Mouse (Mus musculus) lung, postnatal 10 days (tissue): ENCODE measurements at regions not wholly inside any gene's neighbourhood (a gene's known extent, or its start where the extent isn't known, plus 50 kb on each side); places are given as distances from the start of the nearest gene placed in this dataset.
A peak's percentile ranks its signal among the peaks of the same experiment; 100 is the strongest.

ENCODE experiments used
- DNase-seq: peaks from one replicate; pipeline ENCODE4 v3.0.0; 2021

- no peak for DNase-seq
Measured at GRCm38 (mm10) chr11:111735446-111735845, 669.5 kb downstream of the Kcnj2 start.

GRCm38 (mm10) chr11:111735961-111736360 is 670.0 kb downstream of the Kcnj2 start:
- DNase-seq = peak; percentile 12

GRCm38 (mm10) chr11:111743356-111743755 is 677.4 kb downstream of the Kcnj2 start:
- no peak for DNase-seq

DNA sequence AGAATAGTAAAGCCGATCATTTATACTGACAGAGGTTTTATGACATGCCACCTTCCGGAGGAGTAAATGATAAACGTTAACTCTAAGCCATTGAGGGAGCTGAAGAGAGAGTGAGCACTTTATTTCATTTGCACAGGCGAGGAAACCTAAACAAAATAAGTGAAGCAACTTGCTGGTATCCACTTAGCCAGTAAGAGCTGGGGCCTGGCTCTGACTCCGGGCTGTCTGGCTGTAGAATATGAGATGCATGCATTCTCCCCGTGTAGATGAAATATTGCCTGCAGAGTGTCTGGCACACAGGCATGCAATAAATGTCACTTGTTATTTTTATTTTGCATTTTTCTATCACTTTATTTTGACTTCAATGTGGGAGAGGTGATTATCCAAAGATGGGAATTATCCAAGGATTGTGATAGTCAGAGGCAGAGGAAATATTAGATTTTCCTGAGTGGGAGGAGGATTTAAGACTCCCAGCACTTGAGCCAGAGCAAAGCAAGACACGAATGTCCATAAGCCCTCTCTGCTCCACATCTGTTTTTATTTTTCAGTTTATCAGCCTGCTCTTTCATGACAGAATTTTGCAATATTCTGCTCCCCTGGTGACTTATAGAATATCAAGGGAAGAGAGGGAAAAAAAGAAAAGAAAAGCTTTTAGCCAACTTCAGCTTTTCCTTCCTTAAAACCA is 681.4 kb downstream of the Kcnj2 start:
- DNase-seq = no peak

DNA sequence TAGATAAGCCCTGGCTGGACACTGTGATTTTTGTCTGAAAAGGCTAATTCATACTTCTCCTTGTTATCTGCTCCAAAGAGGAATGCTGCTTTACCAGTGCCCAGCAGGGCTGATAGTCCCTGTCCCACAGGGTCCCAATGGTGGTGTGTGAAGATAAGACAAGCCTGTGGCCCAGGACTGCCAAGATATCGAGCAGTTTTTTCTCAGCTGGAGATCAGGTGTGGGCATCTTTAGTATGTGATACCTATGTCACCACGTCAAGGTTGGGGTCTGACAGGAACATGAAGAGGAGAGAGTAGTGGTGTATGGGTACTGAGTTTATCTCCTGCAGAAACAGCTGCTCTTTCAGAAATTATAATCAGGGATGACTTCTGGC is 682.0 kb downstream of the Kcnj2 start:
- no peak for DNase-seq

DNA sequence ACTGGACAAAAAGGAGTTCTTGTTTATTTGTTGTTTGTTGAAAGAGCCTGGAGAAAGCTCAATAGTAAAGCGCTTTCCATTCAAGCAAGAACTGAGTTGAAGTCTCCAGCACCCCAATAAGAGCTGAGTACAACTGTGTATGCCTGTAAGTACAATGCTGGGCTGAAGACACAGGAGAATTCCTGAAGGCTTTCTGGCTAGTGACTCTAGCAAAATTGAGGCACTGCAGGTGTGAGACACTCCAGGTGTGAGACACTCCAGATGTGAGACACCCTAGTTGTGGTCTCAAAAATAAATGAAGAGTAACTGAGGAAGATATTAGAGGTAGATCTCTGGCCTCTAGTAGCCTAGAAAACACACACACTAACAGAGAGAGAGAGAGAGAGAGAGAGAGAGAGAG is 682.5 kb downstream of the Kcnj2 start:
- DNase-seq = no peak

GRCm38 (mm10) chr11:111754735-111755134 is 688.8 kb downstream of the Kcnj2 start:
- DNase-seq = no peak

DNA sequence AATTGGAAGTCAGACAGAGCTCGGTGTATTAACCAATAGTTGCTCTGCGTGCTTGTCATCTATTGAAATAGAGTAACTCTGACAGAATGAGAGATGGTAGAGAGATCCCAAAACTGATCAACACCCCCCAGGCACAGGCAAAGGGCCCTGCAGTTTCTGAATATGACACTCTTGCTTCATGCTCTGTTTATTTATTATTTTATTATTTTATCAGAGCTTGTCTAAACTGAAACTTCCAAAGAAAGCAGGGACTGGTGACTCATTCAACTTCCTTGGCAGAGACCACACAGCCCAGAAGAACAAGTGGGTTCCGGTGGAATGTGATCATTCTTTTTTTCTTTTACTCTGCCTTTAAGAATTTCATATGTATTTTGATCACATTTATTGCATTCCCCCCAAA is 697.1 kb downstream of the Kcnj2 start:
- no peak for DNase-seq

- DNase-seq = no peak
Measured at GRCm38 (mm10) chr11:111766371-111767011, 700.5 kb downstream of the Kcnj2 start.

DNA sequence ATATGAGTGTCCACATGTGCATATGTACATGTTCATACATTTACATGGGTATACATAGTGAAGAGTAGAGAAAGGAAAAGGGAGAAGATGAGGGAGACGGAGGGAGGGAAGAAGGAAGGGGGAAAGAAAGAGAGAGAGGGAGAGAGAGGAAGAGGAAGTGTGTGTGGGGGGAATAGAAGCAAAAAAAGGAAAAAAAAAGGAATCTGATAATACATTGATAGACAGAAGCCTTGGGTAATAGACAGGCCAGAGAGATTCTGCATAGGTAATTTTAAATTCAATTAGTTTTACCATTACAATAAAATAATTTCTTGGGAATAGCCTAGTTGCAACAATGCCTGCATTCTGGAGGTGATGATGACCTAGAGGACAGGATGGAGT is 701.0 kb downstream of the Kcnj2 start:
- no peak for DNase-seq

DNA sequence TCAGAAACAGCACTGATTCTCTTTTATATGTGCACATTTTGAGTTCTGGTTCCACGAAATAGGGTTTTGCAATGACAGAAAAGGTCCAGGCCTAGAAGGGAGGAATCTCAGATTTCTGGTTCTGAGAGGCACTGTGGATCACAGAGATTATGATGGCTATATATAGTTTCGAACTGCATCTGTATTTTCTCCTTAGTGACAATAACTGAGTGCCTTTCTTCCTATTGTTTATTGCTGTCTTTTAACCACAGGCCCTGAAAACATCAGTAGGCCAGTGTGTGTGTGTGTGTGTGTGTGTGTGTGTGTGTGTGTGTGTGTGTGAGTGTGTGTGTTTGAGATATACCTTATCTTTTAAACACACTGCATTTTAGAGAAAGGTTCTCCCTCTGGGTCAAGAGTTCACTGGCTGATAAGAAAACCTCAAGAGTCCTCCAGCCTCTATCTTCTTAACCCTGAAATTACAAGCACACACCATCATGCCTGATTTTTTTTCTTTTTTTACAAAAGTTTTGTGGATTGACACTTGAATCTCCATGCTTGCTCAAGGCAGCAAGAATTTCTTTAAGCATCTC is 708.2 kb downstream of the Kcnj2 start:
- no peak for DNase-seq

DNA sequence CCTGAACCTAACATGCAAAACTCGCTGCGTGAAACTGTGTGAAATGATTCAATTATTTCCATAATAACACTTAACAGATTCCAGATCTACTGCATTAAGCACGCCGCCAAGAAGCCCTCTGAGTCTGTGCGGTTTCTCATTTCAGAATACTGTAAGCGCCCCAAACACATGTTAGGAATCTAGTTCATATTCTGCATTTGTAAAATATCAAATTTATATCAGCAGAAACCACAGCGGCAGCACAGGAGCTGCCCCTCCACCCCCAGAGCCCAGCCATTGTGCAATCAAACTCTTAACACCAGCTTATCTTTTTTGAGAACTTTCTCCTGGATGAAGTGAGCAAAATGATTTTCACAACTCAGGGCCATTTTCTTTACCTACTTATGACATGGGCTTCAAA is 715.4 kb downstream of the Kcnj2 start:
- peak; percentile 3 for DNase-seq

DNA sequence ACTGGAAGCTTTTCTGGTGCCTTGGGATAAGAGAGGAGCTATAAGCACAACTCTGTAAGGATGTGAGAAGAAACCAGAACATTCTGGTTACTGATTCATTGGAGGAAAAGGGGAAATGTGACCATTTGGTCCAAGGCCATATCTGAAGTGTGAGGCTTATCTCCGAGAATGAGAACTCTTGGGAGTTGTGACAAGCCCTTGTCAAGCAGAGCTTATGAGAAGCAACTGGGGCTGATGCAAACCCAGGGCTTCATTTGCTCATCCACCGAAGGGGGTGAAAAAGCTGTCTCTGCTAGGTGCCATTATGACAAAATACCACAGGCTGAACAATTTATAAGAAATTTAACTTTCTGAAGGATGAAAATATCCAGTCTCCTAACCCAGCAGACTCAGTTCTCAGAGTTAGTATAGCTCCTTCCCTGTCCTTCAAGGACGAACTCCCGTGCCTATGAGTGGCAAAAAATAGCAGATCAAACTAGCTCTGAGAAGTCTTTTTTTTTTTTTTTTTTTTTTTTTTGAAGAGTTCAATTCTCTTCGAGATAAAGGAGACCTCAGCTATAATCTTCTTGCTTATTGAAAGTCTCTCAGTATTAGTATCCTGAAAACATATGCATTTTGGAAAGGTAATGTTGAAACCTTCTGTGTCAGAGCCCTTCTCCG is 725.4 kb downstream of the Kcnj2 start:
- DNase-seq = no peak

DNA sequence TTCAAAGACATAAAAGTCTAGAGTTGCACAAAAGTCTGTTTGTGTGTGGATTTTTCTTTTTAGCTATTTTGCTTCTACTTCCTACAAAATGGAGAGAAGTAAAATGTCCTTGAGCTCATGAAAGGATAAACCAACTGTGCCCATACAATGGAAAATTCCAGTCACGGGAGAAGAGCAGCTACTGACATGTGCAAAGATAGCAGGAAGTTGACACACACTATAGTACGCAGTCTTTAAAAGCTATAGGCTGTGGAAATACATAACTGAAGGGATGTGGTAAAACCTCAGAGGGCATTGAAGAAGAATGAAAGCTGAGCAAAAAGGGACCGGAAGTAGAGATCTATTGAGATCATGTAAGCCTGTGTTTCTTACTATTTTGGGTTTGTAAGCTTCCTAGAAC is 735.1 kb downstream of the Kcnj2 start:
- no peak for DNase-seq

DNA sequence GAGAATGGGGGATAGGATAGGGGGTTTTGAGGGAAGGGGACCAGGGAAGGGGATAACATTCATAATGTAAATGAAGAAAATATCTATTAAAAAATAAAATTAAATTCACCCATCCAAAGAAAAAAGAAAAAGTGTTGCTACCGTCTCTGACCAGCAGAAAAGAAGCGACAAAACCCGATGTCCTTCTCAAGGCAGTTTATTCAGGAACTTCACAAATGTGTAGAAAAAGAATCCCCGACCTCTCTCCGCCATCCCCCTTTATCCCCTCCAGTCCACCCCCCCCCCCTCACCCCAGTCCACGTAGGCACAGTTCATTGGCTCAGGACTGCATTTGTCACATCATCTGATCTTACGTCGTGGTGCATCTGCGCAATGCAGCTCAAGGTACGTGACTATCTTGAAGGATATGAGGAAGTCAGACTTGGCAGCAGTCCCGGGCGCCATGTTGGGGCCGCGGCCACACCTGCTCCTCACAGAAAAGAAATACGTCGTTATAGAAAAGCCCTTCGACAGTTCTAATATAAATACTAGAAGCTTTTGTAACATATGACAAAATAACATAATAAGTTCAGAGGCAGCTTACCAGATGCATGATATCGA is 750.3 kb downstream of the Kcnj2 start:
- no peak for DNase-seq

GRCm38 (mm10) chr11:111818124-111818523 is 752.2 kb downstream of the Kcnj2 start:
- DNase-seq = no peak

GRCm38 (mm10) chr11:111820356-111820755 is 754.4 kb downstream of the Kcnj2 start:
- DNase-seq = no peak

- no peak for DNase-seq
Measured at GRCm38 (mm10) chr11:111828455-111828854, 762.5 kb downstream of the Kcnj2 start.

GRCm38 (mm10) chr11:111838996-111839395 is 773.0 kb downstream of the Kcnj2 start:
- no peak for DNase-seq

DNA sequence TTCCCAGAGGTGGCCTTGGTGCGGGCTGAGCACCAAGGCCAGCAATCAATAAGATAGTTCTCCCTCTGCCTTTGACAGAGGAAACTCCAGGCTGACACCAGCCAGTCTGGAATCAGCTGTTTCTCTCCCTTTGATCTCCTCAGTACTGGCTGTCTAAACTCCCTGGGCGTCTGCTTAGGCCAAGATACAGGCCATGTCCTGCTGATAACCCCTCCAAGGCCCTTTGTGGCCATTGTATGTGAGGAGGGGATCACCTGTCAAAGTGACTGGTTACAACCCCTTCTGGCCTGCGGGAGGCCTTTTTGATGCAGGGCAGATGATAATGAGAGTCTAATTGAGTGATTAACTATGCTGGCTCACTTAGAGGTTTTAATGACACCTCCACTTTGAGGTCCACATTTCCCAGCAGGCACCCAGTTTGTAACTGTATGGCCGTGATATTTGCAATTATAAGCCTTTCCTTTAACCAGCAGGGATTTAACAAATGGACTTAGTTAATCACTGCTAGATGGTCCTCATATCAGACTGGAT is 777.8 kb downstream of the Kcnj2 start:
- DNase-seq = no peak

DNA sequence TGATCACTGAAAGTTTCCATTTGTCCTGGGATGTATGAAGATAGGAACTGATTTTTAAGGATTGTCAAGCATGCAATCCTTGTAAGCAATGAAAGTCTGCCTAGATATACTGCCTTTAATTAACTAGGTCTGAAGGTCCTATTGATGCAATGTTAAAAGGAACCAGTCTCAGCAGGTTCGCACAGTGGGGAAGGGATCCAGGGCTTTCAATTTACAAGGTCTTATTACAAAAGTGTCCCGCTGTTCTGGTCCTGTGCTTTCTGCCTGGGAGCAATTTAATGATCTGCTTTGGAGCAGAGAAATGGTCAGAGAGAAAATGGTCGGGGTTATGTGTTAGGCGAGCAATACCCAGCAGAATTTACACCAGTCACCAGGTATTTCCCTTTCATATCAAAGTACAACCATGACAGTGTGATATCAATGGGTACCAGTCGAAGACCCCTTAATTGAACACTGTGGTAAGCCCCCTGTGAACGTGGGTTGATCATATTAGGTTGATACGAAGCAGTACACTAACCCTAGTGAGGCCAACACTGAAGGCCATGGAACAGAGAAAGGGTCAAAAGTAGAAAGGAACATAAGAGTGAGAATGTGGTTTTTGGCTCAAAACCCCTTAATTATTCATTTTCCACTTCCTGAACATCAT is 778.5 kb downstream of the Kcnj2 start:
- DNase-seq = no peak

GRCm38 (mm10) chr11:111857288-111857687 is 791.3 kb downstream of the Kcnj2 start:
- DNase-seq = no peak

DNA sequence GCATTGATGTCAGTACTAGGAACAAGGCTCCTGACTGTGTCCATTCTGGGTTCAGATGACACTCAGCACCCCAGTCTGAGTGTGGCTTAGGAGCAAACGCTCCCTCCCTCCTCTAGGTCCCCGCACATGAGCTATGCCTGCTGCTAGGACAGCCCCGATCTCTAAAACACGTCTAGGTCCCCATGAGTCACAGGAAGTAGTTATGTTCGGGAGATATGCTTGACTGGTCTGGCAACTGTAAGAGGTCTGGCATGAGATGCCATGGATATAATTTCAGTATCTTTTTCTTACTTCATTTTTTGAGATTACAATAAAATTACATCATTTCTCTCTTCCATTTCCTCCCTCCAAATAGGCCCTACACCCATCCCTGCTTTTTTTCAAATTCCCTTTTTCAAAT is 792.1 kb downstream of the Kcnj2 start:
- no peak for DNase-seq
